Mouse (Mus musculus) ES-Bruce4 (cell line): ENCODE measurements at regions not wholly inside any gene's neighbourhood (a gene's known extent, or its start where the extent isn't known, plus 50 kb on each side); places are given as distances from the start of the nearest gene placed in this dataset.

Experiments
- CTCF ChIP-seq: IDR thresholded peaks from one replicate; pipeline ENCODE4 v1.8.1; 2011; ENCODE audit warnings: low read depth, low read length
- EP300 ChIP-seq: IDR thresholded peaks from 2 replicates; pipeline ENCODE4 v1.6.1; 2011; ENCODE audit warnings: low read depth, low read length; ENCODE audit not compliant: insufficient read depth
- POLR2A ChIP-seq: IDR thresholded peaks from one replicate; pipeline ENCODE4 v1.8.1; 2011; ENCODE audit warnings: low read length; ENCODE audit not compliant: insufficient read depth

GRCm38 (mm10) chr3:21655301-21655700, 421.2 kb upstream of the Tbl1xr1 start:
- TF ChIP-seq CTCF (no peak), EP300 (no peak), POLR2A (no peak)
